Mouse (Mus musculus): ENCODE results near the gene Gm20388. TPM values are rescaled to one million over a fixed set of nuclear protein-coding genes. Genes with fewer than 3 reads are reported as not detected.

Gm20388 gene
- total and polyA plus RNA-seq, 2 experiments from 2014 or later: 17.3 TPM; not detected in 1

DNA sequence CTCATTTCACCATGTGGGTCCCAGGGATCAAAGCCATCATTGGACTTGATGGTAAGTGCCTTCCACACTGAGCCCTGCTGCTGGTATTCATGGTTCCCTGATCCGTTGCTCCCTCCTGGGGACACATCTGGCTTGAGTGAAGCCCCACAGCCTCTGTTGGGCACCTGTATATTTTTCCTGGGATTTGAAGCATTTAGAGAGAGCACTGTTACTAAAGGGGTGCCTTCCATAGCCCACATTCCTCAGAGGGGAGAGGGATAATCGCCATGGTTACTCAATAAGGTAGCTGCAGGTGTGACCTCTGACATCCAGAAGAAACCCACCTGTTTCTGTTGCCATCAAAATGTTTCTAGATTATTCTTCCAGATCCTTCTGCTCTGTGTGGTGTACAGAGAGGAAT is 1000.3 kb downstream of the Gm20388 start:
- no peaks in the 10 kb centered on the region for H3K36me3 ChIP-seq (replicated peaks; ENCODE audit: control insufficient read depth, insufficient read depth, low read length)
- DNase-seq (ENCODE audit: low spot score): no peak
- H3K4me1 ChIP-seq (ENCODE audit: control insufficient read depth, insufficient read depth): no peaks in the 10 kb centered on the region
- no peak overlapping the region for H3K9ac ChIP-seq (replicated peaks; ENCODE audit: low read depth, low read length)
- WGBS: 62% methylated on average over 2 of the region's 2 CpGs
- no peak for ATAC-seq (ENCODE audit: insufficient read depth, low read depth)
- H3K27ac ChIP-seq (ENCODE audit: low read depth): no peak overlapping the region
- 0 out of 2 replicates have a peak, but pooled peaks cover 5% of the 10 kb centered on the region for H3K27me3 ChIP-seq (ENCODE audit: control insufficient read depth, insufficient read depth, low read length)
- TF ChIP-seq CTCF (IDR thresholded peaks at IDR 0.05; ENCODE audit: low read depth) (no peak), EP300 (IDR thresholded peaks at IDR 0.05; ENCODE audit: low read depth) (no peak)
- no peak overlapping the region for H3K4me2 ChIP-seq (ENCODE audit: low read depth, low read length)
- H3K9me3 ChIP-seq (replicated peaks; ENCODE audit: control insufficient read depth, low read length): no peaks in the 10 kb centered on the region
- H3K4me3 ChIP-seq (ENCODE audit: low read depth, low read length): no peak overlapping the region

DNA sequence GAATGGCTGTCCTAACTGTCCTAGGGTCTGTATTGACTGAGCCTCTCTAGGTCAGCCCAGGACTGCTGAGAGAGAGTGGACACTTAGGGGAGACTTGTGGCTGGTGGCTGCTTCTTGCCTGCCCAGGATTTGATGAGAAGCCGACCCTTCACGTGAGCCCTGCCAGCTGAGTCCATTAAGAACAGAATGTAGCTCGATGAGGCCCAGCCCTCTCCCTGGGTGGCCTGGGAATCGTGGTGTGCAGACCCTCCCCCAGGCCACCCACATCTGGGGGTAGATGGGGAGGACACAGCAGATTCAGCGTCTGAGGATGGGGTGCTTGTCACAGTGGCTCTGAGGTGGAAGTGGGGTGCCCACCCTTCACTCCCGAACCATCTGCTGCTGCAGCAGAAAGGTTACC is 1001.8 kb downstream of the Gm20388 start:
- H3K4me2 ChIP-seq (ENCODE audit: low read depth, low read length): no peak overlapping the region
- H3K36me3 ChIP-seq (replicated peaks; ENCODE audit: control insufficient read depth, insufficient read depth, low read length): no peaks in the 10 kb centered on the region
- H3K9ac ChIP-seq (replicated peaks; ENCODE audit: low read depth, low read length): no peak overlapping the region
- no peak overlapping the region for H3K4me3 ChIP-seq (ENCODE audit: low read depth, low read length)
- H3K27ac ChIP-seq (ENCODE audit: low read depth): no peak overlapping the region
- DNase-seq (ENCODE audit: low spot score) (no peak), ATAC-seq (ENCODE audit: insufficient read depth, low read depth) (no peak)
- 30% methylated on average over 6 of the region's 6 CpGs for WGBS
- TF ChIP-seq EP300 (IDR thresholded peaks at IDR 0.05; ENCODE audit: low read depth): no peak
- no peak for TF ChIP-seq CTCF (IDR thresholded peaks at IDR 0.05; ENCODE audit: low read depth)
- H3K27me3 ChIP-seq (ENCODE audit: control insufficient read depth, insufficient read depth, low read length): 0 out of 2 replicates have a peak, but pooled peaks cover 8% of the 10 kb centered on the region
- H3K4me1 ChIP-seq (ENCODE audit: control insufficient read depth, insufficient read depth): no peaks in the 10 kb centered on the region
- no peaks in the 10 kb centered on the region for H3K9me3 ChIP-seq (replicated peaks; ENCODE audit: control insufficient read depth, low read length)

DNA sequence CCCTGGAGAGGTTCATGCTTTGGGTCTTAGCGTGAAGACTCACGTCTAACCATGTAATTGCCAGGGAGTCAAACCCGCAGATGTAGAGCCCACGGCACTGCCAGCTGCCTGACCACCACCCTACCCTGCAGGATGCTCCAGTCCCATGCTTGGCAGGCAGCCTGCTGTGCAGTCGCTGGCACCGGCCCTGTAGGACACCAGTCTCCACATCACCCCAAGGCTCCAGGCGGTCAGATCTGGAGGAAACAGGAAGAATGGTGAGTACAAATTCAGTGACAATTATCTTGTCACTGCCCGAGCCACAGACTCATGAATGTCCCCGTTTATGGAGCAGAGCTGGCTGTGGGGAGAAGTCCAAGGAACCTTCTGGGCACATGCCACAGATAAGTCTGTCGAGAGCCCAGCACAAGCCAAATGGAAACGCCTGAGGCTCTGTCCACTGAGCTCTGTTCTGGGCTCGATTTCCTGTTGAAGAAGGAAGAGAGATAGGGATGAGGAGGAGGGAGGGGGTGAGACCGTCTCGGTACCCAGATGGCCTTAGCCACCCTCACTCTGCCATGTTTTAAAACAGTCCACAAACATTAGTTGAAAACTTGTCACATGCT is 1006.3 kb downstream of the Gm20388 start:
- 42% methylated on average over 14 of the region's 14 CpGs for WGBS
- Histone ChIP-seq H3K27ac (ENCODE audit: low read depth) (no peak overlapping the region), H3K27me3 (ENCODE audit: control insufficient read depth, insufficient read depth, low read length) (0 out of 2 replicates have a peak, but pooled peaks cover 22% of the 10 kb centered on the region), H3K36me3 (replicated peaks; ENCODE audit: control insufficient read depth, insufficient read depth, low read length) (no peaks in the 10 kb centered on the region), H3K4me2 (ENCODE audit: low read depth, low read length) (no peak overlapping the region), H3K4me3 (ENCODE audit: low read depth, low read length) (no peak overlapping the region), H3K9ac (replicated peaks; ENCODE audit: low read depth, low read length) (no peak overlapping the region), H3K4me1 (ENCODE audit: control insufficient read depth, insufficient read depth) (no peaks in the 10 kb centered on the region), H3K9me3 (replicated peaks; ENCODE audit: control insufficient read depth, low read length) (no peaks in the 10 kb centered on the region)
- ATAC-seq (ENCODE audit: insufficient read depth, low read depth) (no peak), DNase-seq (ENCODE audit: low spot score) (no peak)
- TF ChIP-seq CTCF (IDR thresholded peaks at IDR 0.05; ENCODE audit: low read depth) (no peak), EP300 (IDR thresholded peaks at IDR 0.05; ENCODE audit: low read depth) (no peak)

DNA sequence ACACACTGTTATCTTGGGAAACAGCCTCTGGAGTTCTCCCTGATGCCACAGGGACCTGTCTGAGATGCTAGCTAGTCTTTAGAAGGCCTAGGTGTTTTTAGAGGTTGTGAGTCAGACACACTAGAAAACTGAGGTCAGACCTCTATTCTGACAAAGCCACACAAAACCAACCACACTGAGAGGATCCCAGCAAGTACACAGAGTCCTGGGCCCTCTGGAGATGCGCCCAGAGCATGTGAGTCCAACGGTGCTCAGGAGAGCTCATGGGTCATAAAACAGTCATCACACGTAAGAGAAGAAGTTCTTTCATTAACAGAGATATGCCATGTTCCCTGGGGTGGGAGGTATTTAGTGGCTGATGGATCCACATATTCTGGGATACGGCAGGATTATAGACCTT is 1009.9 kb downstream of the Gm20388 start:
- H3K4me3 ChIP-seq (ENCODE audit: low read depth, low read length): no peak overlapping the region
- WGBS: 78% methylated on average over 4 of the region's 4 CpGs
- no peak overlapping the region for H3K4me2 ChIP-seq (ENCODE audit: low read depth, low read length)
- ATAC-seq (ENCODE audit: insufficient read depth, low read depth) (no peak), DNase-seq (ENCODE audit: low spot score) (no peak)
- no peaks in the 10 kb centered on the region for H3K9me3 ChIP-seq (replicated peaks; ENCODE audit: control insufficient read depth, low read length)
- no peak overlapping the region for H3K9ac ChIP-seq (replicated peaks; ENCODE audit: low read depth, low read length)
- H3K27ac ChIP-seq (ENCODE audit: low read depth): no peak overlapping the region
- no peaks in the 10 kb centered on the region for H3K36me3 ChIP-seq (replicated peaks; ENCODE audit: control insufficient read depth, insufficient read depth, low read length)
- H3K27me3 ChIP-seq (ENCODE audit: control insufficient read depth, insufficient read depth, low read length): 0 out of 2 replicates have a peak, but pooled peaks cover 18% of the 10 kb centered on the region
- TF ChIP-seq CTCF (IDR thresholded peaks at IDR 0.05; ENCODE audit: low read depth) (no peak), EP300 (IDR thresholded peaks at IDR 0.05; ENCODE audit: low read depth) (no peak)
- no peaks in the 10 kb centered on the region for H3K4me1 ChIP-seq (ENCODE audit: control insufficient read depth, insufficient read depth)

DNA sequence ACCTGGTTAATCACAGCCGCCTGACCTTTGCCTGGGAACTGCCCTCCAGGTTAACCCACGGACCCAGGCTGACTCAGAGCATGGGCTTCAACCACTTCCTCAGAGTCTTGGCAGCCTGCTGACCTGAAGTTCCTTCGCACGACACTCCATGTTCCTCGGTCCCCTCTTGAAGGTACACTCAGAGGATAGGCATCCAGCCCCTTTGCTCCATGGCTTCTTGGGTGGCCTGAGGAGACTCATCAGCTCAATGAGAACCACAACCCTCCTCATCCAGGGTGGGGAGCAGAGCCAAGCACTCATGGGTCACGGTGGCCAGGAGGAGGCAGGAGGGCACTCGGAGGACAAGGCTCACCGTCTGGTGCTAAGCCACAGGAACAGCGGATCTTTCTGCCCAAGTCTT is 1015.6 kb downstream of the Gm20388 start:
- no peaks in the 10 kb centered on the region for H3K36me3 ChIP-seq (replicated peaks; ENCODE audit: control insufficient read depth, insufficient read depth, low read length)
- DNase-seq (ENCODE audit: low spot score) (no peak), ATAC-seq (ENCODE audit: insufficient read depth, low read depth) (no peak)
- WGBS: 76% methylated on average over 9 of the region's 9 CpGs
- H3K4me1 ChIP-seq (ENCODE audit: control insufficient read depth, insufficient read depth): no peaks in the 10 kb centered on the region
- no peak overlapping the region for H3K4me3 ChIP-seq (ENCODE audit: low read depth, low read length)
- H3K27ac ChIP-seq (ENCODE audit: low read depth): no peak overlapping the region
- peaks cover 10% of the 10 kb centered on the region; the same call in 1 of the 2 replicates for H3K27me3 ChIP-seq (ENCODE audit: control insufficient read depth, insufficient read depth, low read length)
- TF ChIP-seq EP300 (IDR thresholded peaks at IDR 0.05; ENCODE audit: low read depth) (no peak), CTCF (IDR thresholded peaks at IDR 0.05; ENCODE audit: low read depth) (no peak)
- H3K4me2 ChIP-seq (ENCODE audit: low read depth, low read length): no peak overlapping the region
- H3K9me3 ChIP-seq (replicated peaks; ENCODE audit: control insufficient read depth, low read length): no peaks in the 10 kb centered on the region
- H3K9ac ChIP-seq (replicated peaks; ENCODE audit: low read depth, low read length): no peak overlapping the region

DNA sequence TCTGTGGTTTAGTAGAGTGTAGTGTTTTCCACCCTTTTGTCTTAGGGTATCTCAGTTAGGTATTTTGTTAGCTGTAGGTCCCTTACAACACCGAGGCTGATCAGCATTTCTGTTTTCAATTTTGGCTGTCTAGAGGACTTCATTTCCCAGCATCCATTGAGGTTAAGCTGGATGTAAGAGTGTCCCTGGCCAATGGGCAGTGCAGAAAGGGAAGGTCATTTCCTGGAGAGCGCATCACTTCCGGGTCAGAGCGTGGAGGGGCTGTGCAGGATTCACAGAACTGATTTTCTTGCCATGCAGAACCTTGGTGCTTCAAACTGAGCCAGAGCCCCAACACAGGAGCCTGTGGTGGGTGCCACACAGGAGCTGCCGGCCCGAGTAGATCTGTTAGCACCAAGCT is 1017.4 kb downstream of the Gm20388 start:
- Histone ChIP-seq H3K27me3 (ENCODE audit: control insufficient read depth, insufficient read depth, low read length) (peaks cover 18% of the 10 kb centered on the region; the same call in 1 of the 2 replicates), H3K4me3 (ENCODE audit: low read depth, low read length) (no peak overlapping the region), H3K9me3 (replicated peaks; ENCODE audit: control insufficient read depth, low read length) (no peaks in the 10 kb centered on the region), H3K4me2 (ENCODE audit: low read depth, low read length) (no peak overlapping the region), H3K27ac (ENCODE audit: low read depth) (no peak overlapping the region), H3K9ac (replicated peaks; ENCODE audit: low read depth, low read length) (no peak overlapping the region), H3K36me3 (replicated peaks; ENCODE audit: control insufficient read depth, insufficient read depth, low read length) (no peaks in the 10 kb centered on the region), H3K4me1 (ENCODE audit: control insufficient read depth, insufficient read depth) (no peaks in the 10 kb centered on the region)
- TF ChIP-seq CTCF (IDR thresholded peaks at IDR 0.05; ENCODE audit: low read depth) (no peak), EP300 (IDR thresholded peaks at IDR 0.05; ENCODE audit: low read depth) (no peak)
- WGBS: 86% methylated on average over 6 of the region's 6 CpGs
- ATAC-seq (ENCODE audit: insufficient read depth, low read depth) (no peak), DNase-seq (ENCODE audit: low spot score) (no peak)
